Mouse (Mus musculus) midbrain, embryonic 15.5 days (tissue): ENCODE measurements around the gene Wdr62. TPM values are rescaled to one million over a fixed set of nuclear protein-coding genes. Genes with fewer than 3 reads are reported as not detected.

ENCODE experiments used
- ATAC-seq: fragments of 200-750 bp; cut with Nextera tagmentation; replicated peaks from 2 replicates; pipeline ENCODE4 v1.8.0; 2017; ENCODE audit warnings: moderate TSS enrichment
- H3K27ac ChIP-seq: fragments of 300-500 bp; sonication (generic); 2 replicates; pipeline ENCODE4 v1.5.1; 2015; ENCODE audit warnings: mild to moderate bottlenecking, inconsistent platforms
- H3K27me3 ChIP-seq: fragments of 300-500 bp; sonication (generic); replicated peaks from 2 replicates; pipeline ENCODE4 v1.6.1; 2015; ENCODE audit warnings: inconsistent platforms
- H3K36me3 ChIP-seq: fragments of 300-500 bp; sonication (generic); replicated peaks from 2 replicates; pipeline ENCODE4 v1.6.1; 2015; ENCODE audit warnings: inconsistent platforms
- H3K4me1 ChIP-seq: fragments of 300-500 bp; sonication (generic); 2 replicates; pipeline ENCODE4 v1.6.1; 2015; ENCODE audit warnings: inconsistent platforms
- H3K4me2 ChIP-seq: fragments of 300-500 bp; sonication (generic); 2 replicates; pipeline ENCODE4 v1.6.1; 2015; ENCODE audit warnings: inconsistent platforms, mild to moderate bottlenecking, moderate library complexity
- H3K4me3 ChIP-seq: fragments of 300-500 bp; sonication (generic); 2 replicates; pipeline ENCODE4 v1.5.1; 2015; ENCODE audit warnings: mild to moderate bottlenecking, inconsistent platforms
- H3K9ac ChIP-seq: fragments of 300-500 bp; sonication (generic); 2 replicates; pipeline ENCODE4 v1.6.1; 2015; ENCODE audit warnings: mild to moderate bottlenecking, inconsistent platforms
- H3K9me3 ChIP-seq: fragments of 300-500 bp; sonication (generic); 2 replicates; pipeline ENCODE4 v1.6.1; 2016; ENCODE audit warnings: inconsistent platforms
- WGBS: fragments of 180-500 bp; shearing (Covaris S2); methylation state at CpG from one replicate; pipeline ENCODE4 v1.1.7; 2015; ENCODE audit warnings: mixed read lengths; 5-methylcytosine and 5-hydroxymethylcytosine counted together
- polyA plus RNA-seq: library from polyadenylated mRNA; unstranded; fragments of >200 nt; fragmentation: Nextera tagmentation; extraction: Ambion mirVana; gene quantifications from 2 replicates; pipeline ENCODE4 v1.2.1, GENCODE M21; 2015

Wdr62 gene
- polyA plus RNA-seq = 3.6 and 3.8 TPM in 2 replicates

- H3K27me3 ChIP-seq = no peaks in the 10 kb centered on the region
- no peaks in the 10 kb centered on the region for H3K9me3 ChIP-seq
- H3K9ac ChIP-seq = peak within 1 kb of the TSS; percentile 64
- peak within 1 kb of the TSS; percentile 98 for H3K27ac ChIP-seq
- peak within 1 kb of the TSS; percentile 98 for H3K4me2 ChIP-seq
- peak within 1 kb of the TSS; percentile 69 for H3K4me3 ChIP-seq
- peaks cover 13% of the 10 kb centered on the region for H3K4me1 ChIP-seq
- H3K36me3 ChIP-seq = no peaks in the 10 kb centered on the region
- ATAC-seq = peak; percentile 97
- WGBS = under 1% methylated on average over 49 of the region's 49 CpGs
Observed at GRCm38 (mm10) chr7:30279951-30280669, at the start of gene Wdr62, which contains the start of gene Thap8. Gene Wdr62, minus strand, starts transcription at chr7:30280419. Gene Thap8, plus strand, starts transcription at chr7:30280094.

- no peaks in the 10 kb centered on the region for H3K36me3 ChIP-seq
- 60% methylated on average over 10 of the region's 10 CpGs for WGBS
- H3K4me2 ChIP-seq = no peak overlapping the region
- H3K9me3 ChIP-seq = no peaks in the 10 kb centered on the region
- peaks cover 16% of the 10 kb centered on the region for H3K4me1 ChIP-seq
- no peak overlapping the region for H3K27ac ChIP-seq
- H3K9ac ChIP-seq = no peak overlapping the region
- H3K4me3 ChIP-seq = no peak overlapping the region
- 0 out of 2 replicates have a peak, but pooled peaks cover 6% of the 10 kb centered on the region for H3K27me3 ChIP-seq
- no peak for ATAC-seq
Observed at GRCm38 (mm10) chr7:30328379-30328778, 48.2 kb upstream of the Wdr62 start.

- peaks cover 17% of the 10 kb centered on the region for H3K4me1 ChIP-seq
- no peaks in the 10 kb centered on the region for H3K36me3 ChIP-seq
- 55% methylated on average over 15 of the region's 15 CpGs for WGBS
- H3K27me3 ChIP-seq = 0 out of 2 replicates have a peak, but pooled peaks cover 6% of the 10 kb centered on the region
- H3K9me3 ChIP-seq = no peaks in the 10 kb centered on the region
- H3K4me2 ChIP-seq = no peak overlapping the region
- H3K27ac ChIP-seq = no peak overlapping the region
- H3K4me3 ChIP-seq = no peak overlapping the region
- H3K9ac ChIP-seq = no peak overlapping the region
- ATAC-seq = no peak
Observed at GRCm38 (mm10) chr7:30327140-30327539, 46.9 kb upstream of the Wdr62 start.

- Histone ChIP-seq H3K9ac (no peak overlapping the region), H3K9me3 (no peaks in the 10 kb centered on the region), H3K4me3 (no peak overlapping the region)
Observed at GRCm38 (mm10) chr7:30326427-30326826, 46.2 kb upstream of the Wdr62 start.

GRCm38 (mm10) chr7:30325364-30325763, 45.1 kb upstream of the Wdr62 start:
- no peak overlapping the region for H3K4me3 ChIP-seq
- no peaks in the 10 kb centered on the region for H3K36me3 ChIP-seq
- H3K27ac ChIP-seq = no peak overlapping the region
- H3K9me3 ChIP-seq = no peaks in the 10 kb centered on the region
- WGBS = 42% methylated on average over 2 of the region's 2 CpGs
- H3K4me1 ChIP-seq = peaks cover 19% of the 10 kb centered on the region
- H3K27me3 ChIP-seq = 0 out of 2 replicates have a peak, but pooled peaks cover 6% of the 10 kb centered on the region
- no peak overlapping the region for H3K9ac ChIP-seq
- H3K4me2 ChIP-seq = no peak overlapping the region
- ATAC-seq = no peak

More at GRCm38 (mm10) chr7:30326427-30326826, 46.2 kb upstream of the Wdr62 start:
- no peak for ATAC-seq
- H3K27me3 ChIP-seq = 0 out of 2 replicates have a peak, but pooled peaks cover 6% of the 10 kb centered on the region
- H3K4me1 ChIP-seq = peaks cover 12% of the 10 kb centered on the region
- H3K27ac ChIP-seq = no peak overlapping the region
- no peaks in the 10 kb centered on the region for H3K36me3 ChIP-seq
- H3K4me2 ChIP-seq = no peak overlapping the region

- Histone ChIP-seq H3K27ac (no peak overlapping the region), H3K9me3 (no peaks in the 10 kb centered on the region), H3K36me3 (no peaks in the 10 kb centered on the region), H3K27me3 (0 out of 2 replicates have a peak, but pooled peaks cover 6% of the 10 kb centered on the region), H3K4me2 (no peak overlapping the region), H3K4me1 (peaks cover 19% of the 10 kb centered on the region), H3K9ac (no peak overlapping the region), H3K4me3 (no peak overlapping the region)
- WGBS = 82% methylated on average over 5 of the region's 5 CpGs
- no peak for ATAC-seq
Observed at GRCm38 (mm10) chr7:30324300-30324944, 44.2 kb upstream of the Wdr62 start.

- Histone ChIP-seq H3K27ac (peak within 1 kb of the TSS; percentile 89; the same call in 1 of the 2 replicates), H3K36me3 (no peaks in the 10 kb centered on the region), H3K4me2 (peak within 1 kb of the TSS; percentile 76), H3K9ac (peak within 1 kb of the TSS; percentile 34; the same call in 1 of the 2 replicates), H3K9me3 (no peaks in the 10 kb centered on the region), H3K27me3 (0 out of 2 replicates have a peak, but pooled peaks cover 6% of the 10 kb centered on the region), H3K4me1 (peaks cover 19% of the 10 kb centered on the region), H3K4me3 (peak within 1 kb of the TSS; percentile 99)
- 77% methylated on average over 3 of the region's 3 CpGs for WGBS
- no peak for ATAC-seq
Observed at GRCm38 (mm10) chr7:30323795-30324194, 43.6 kb upstream of the Wdr62 start, which contains the start of gene Sdhaf1. Gene Sdhaf1, minus strand, starts transcription at chr7:30323895.

- peaks cover 19% of the 10 kb centered on the region for H3K4me1 ChIP-seq
- H3K36me3 ChIP-seq = no peaks in the 10 kb centered on the region
- 36% methylated on average over 6 of the region's 6 CpGs for WGBS
- 0 out of 2 replicates have a peak, but pooled peaks cover 6% of the 10 kb centered on the region for H3K27me3 ChIP-seq
- H3K9ac ChIP-seq = peak overlapping the region; percentile 34; the same call in 1 of the 2 replicates
- peak overlapping the region; percentile 76 for H3K4me2 ChIP-seq
- H3K9me3 ChIP-seq = no peaks in the 10 kb centered on the region
- H3K27ac ChIP-seq = peak overlapping the region; percentile 89; the same call in 1 of the 2 replicates
- H3K4me3 ChIP-seq = peak overlapping the region; percentile 99
- ATAC-seq = no peak
Observed at GRCm38 (mm10) chr7:30322865-30323264, 42.6 kb upstream of the Wdr62 start.

GRCm38 (mm10) chr7:30322285-30322667, 42.1 kb upstream of the Wdr62 start:
- ATAC-seq = peak; percentile 100
- Histone ChIP-seq H3K4me2 (peak overlapping the region; percentile 76), H3K9me3 (no peaks in the 10 kb centered on the region), H3K9ac (peak overlapping the region; percentile 91), H3K27me3 (0 out of 2 replicates have a peak, but pooled peaks cover 6% of the 10 kb centered on the region), H3K27ac (peak overlapping the region; percentile 89), H3K36me3 (no peaks in the 10 kb centered on the region), H3K4me1 (peaks cover 19% of the 10 kb centered on the region), H3K4me3 (peak overlapping the region; percentile 99)
- WGBS = under 1% methylated on average over 20 of the region's 20 CpGs

GRCm38 (mm10) chr7:30321539-30322284, 41.5 kb upstream of the Wdr62 start, which contains the start of gene E130208F15Rik:
Gene E130208F15Rik, plus strand, starts transcription at chr7:30321740.
- WGBS = under 1% methylated on average over 63 of the region's 63 CpGs
- H3K9me3 ChIP-seq = no peaks in the 10 kb centered on the region
- peak; percentile 71 for ATAC-seq
- H3K4me2 ChIP-seq = peak within 1 kb of the TSS; percentile 76
- peak within 1 kb of the TSS; percentile 91 for H3K9ac ChIP-seq
- H3K36me3 ChIP-seq = no peaks in the 10 kb centered on the region
- peak within 1 kb of the TSS; percentile 89 for H3K27ac ChIP-seq
- peak within 1 kb of the TSS; percentile 99 for H3K4me3 ChIP-seq
- 0 out of 2 replicates have a peak, but pooled peaks cover 6% of the 10 kb centered on the region for H3K27me3 ChIP-seq
- peaks cover 19% of the 10 kb centered on the region for H3K4me1 ChIP-seq

GRCm38 (mm10) chr7:30320946-30321345, 40.7 kb upstream of the Wdr62 start:
- no peak overlapping the region for H3K27ac ChIP-seq
- no peak overlapping the region for H3K9ac ChIP-seq
- 77% methylated on average over 2 of the region's 2 CpGs for WGBS
- H3K9me3 ChIP-seq = no peaks in the 10 kb centered on the region
- H3K4me2 ChIP-seq = peak overlapping the region; percentile 76
- H3K4me3 ChIP-seq = peak overlapping the region; percentile 99
- no peak for ATAC-seq
- no peaks in the 10 kb centered on the region for H3K36me3 ChIP-seq
- H3K27me3 ChIP-seq = 0 out of 2 replicates have a peak, but pooled peaks cover 6% of the 10 kb centered on the region
- peaks cover 19% of the 10 kb centered on the region for H3K4me1 ChIP-seq
